Mouse (Mus musculus) midbrain, postnatal 0 days (tissue): Measurements from ENCODE around the gene Ubr4. TPM values are rescaled to one million over a fixed set of nuclear protein-coding genes. Genes with fewer than 3 reads are reported as not detected.

Experiments used
- ATAC-seq: fragments of 200-750 bp; cut with Nextera tagmentation; 2 replicates; pipeline ENCODE4 v1.8.0; 2017; ENCODE audit warnings: moderate number of reproducible peaks, mild to moderate bottlenecking, moderate TSS enrichment, moderate library complexity; ENCODE audit not compliant: low FRiP score
- DNase-seq: peaks from one replicate; pipeline ENCODE4 v3.0.0-alpha.2; 2015; ENCODE audit warnings: low spot score
- H3K27ac ChIP-seq: fragments of 300-500 bp; sonication (generic); 2 replicates; pipeline ENCODE4 v1.5.1; 2014; ENCODE audit warnings: low read depth, mild to moderate bottlenecking, low read length, mixed read lengths
- H3K27me3 ChIP-seq: fragments of 300-500 bp; sonication (generic); 2 replicates; pipeline ENCODE4 v1.6.1; 2014; ENCODE audit warnings: low read length, control low read depth, mixed read lengths; ENCODE audit not compliant: insufficient read depth
- H3K36me3 ChIP-seq: fragments of 300-500 bp; sonication (generic); 2 replicates; pipeline ENCODE4 v1.6.1; 2014; ENCODE audit warnings: low read length, control low read depth, mixed read lengths; ENCODE audit not compliant: insufficient read depth
- H3K4me1 ChIP-seq: fragments of 300-500 bp; sonication (generic); 2 replicates; pipeline ENCODE4 v1.6.1; 2014; ENCODE audit warnings: mild to moderate bottlenecking, control low read depth, antibody characterized with exemption, low read length, mixed read lengths; ENCODE audit not compliant: insufficient read depth
- H3K4me2 ChIP-seq: fragments of 300-500 bp; sonication (generic); 2 replicates; pipeline ENCODE4 v1.6.1; 2014; ENCODE audit warnings: low read depth, mild to moderate bottlenecking, low read length, mixed read lengths; ENCODE audit not compliant: poor library complexity, severe bottlenecking
- H3K4me3 ChIP-seq: fragments of 300-500 bp; sonication (generic); 2 replicates; pipeline ENCODE4 v1.5.1; 2014; ENCODE audit warnings: low read depth, mild to moderate bottlenecking, low read length, moderate library complexity
- H3K9ac ChIP-seq: fragments of 300-500 bp; sonication (generic); replicated peaks from 2 replicates; pipeline ENCODE4 v1.6.1; 2014; ENCODE audit warnings: mild to moderate bottlenecking, low read length, moderate library complexity, mixed read lengths; ENCODE audit not compliant: poor library complexity, severe bottlenecking
- H3K9me3 ChIP-seq: fragments of 300-500 bp; sonication (generic); 2 replicates; pipeline ENCODE4 v1.6.1; 2016; ENCODE audit warnings: low read length, control low read depth
- CTCF ChIP-seq: IDR thresholded peaks from 2 replicates; pipeline ENCODE4 v1.5.1; 2016; ENCODE audit warnings: antibody characterized with exemption, mild to moderate bottlenecking
- WGBS: fragments of 180-500 bp; shearing (Covaris S2); extraction: QIAGEN DNeasy Blood & Tissue Kit; methylation state at CpG from one replicate; pipeline ENCODE4 v1.1.7; 2014; 5-methylcytosine and 5-hydroxymethylcytosine counted together
- polyA plus RNA-seq: library from polyadenylated mRNA; unstranded; fragments of >200 nt; fragmentation: Nextera tagmentation; extraction: Ambion mirVana; gene quantifications from 2 replicates; pipeline ENCODE4 v1.2.1, GENCODE M21; 2015
- total RNA-seq: library from RNA; depleted of rRNA; stranded (reverse); fragments of >200 nt; gene quantifications from 2 replicates; pipeline ENCODE4 v1.2.3, GENCODE M21; 2014

Gene Ubr4
- total and polyA plus RNA-seq, 2 experiments from 2014 or later: 63.6 to 176 TPM

DNA sequence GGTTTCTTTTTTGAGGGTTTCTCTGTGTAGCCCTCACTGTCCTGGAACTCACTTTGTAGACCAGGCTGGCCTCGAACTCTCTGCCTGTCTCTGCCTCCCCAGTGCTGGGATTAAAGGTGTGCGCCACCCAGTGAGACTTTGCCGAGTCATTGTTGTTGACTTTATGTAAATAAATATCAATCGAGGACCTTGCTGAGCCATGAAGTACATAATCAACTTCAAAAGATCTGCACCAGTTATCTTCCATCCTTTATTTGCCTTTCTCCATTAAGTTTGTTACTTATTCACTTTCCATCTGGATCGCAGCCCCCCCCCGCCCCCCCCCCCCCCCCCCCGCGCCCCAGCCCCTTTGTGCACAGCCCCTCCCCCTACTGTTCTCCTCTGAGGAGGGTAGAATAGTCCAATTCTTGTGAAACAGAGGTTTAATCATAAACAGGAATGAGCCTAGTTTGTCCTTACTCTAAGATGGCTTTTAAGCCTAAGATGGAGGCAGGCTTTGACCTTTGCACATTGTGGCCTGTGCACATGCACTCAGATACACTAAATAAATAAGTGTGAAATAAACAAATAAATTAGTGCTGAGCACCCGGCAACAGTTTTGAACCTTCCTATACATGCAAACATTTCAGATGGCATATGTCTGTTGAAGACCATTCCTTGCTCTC, 17.6 kb upstream of the Ubr4 start:
- Histone ChIP-seq H3K9me3 (no peaks in the 10 kb centered on the region), H3K27me3 (peaks cover 5% of the 10 kb centered on the region; the same call in 1 of the 2 replicates), H3K27ac (no peak overlapping the region), H3K9ac (no peak overlapping the region), H3K4me2 (no peak overlapping the region), H3K4me1 (no peaks in the 10 kb centered on the region), H3K4me3 (no peak overlapping the region), H3K36me3 (no peaks in the 10 kb centered on the region)
- ATAC-seq (no peak), DNase-seq (no peak)
- no peak for TF ChIP-seq CTCF
- WGBS: 81% methylated on average over 6 of the region's 9 CpGs

DNA sequence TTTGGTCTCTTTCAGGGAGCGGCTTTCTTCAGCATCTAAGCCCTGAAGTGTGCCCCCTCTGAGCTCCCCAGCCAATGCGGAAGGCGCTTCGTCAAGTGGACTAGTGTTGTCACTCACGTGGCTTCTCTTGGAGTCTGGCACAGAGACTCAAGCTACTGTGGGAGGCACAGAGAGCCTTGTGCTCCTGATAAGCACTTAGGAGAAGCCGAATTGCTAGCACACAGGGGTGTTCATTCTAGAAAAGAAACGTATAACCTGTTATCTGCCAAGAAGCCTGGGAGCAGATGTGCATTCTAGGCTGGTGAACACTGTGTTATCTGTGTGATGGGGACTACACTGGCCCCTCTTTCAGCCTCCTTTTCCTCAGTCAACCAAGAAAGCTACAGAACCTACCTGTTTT, 16.9 kb upstream of the Ubr4 start:
- TF ChIP-seq CTCF: no peak
- Histone ChIP-seq H3K4me2 (no peak overlapping the region), H3K9ac (no peak overlapping the region), H3K27me3 (peaks cover 5% of the 10 kb centered on the region; the same call in 1 of the 2 replicates), H3K4me3 (no peak overlapping the region), H3K4me1 (no peaks in the 10 kb centered on the region), H3K9me3 (no peaks in the 10 kb centered on the region), H3K36me3 (no peaks in the 10 kb centered on the region), H3K27ac (no peak overlapping the region)
- WGBS: 68% methylated on average over 7 of the region's 7 CpGs
- DNase-seq (no peak), ATAC-seq (no peak)

DNA sequence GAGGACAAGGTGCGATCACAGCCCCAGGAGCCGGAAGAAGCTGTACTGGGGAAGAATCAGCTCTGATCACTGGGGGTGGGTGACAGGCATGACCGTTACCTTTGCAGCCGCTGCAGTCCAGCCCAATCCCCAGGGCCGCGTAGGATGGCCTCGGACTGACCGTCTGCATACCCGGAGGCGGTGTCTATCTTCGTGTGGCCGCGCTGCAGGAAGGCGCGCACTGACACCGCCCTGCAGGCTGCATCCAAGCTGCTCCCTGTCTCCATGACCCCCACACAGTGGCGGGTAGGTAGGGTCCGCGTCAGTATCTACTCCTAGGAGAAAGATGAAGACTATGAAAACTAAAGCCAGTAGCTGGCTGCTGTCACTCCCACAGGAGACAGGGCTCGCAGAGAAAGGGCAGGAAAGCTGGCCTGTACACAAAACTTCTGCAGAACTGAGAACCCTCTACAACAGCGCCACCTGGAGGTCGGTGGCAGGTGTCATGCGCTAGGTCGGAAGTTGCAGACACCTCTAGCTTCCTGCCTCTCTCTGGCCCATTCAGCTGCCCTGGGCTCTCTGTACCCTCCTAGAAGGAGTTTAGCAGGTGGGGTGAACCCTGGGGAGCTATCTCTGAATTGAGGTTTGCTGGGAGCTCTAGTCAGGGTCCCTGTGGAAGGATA, 15.5 kb upstream of the Ubr4 start:
- Histone ChIP-seq H3K4me2 (peak overlapping the region; percentile 29; the same call in 1 of the 2 replicates), H3K27ac (no peak overlapping the region), H3K36me3 (no peaks in the 10 kb centered on the region), H3K9ac (no peak overlapping the region), H3K4me3 (no peak overlapping the region), H3K9me3 (no peaks in the 10 kb centered on the region), H3K4me1 (no peaks in the 10 kb centered on the region), H3K27me3 (peaks cover 5% of the 10 kb centered on the region; the same call in 1 of the 2 replicates)
- 26% methylated on average over 24 of the region's 24 CpGs for WGBS
- DNase-seq (peak; percentile 74), ATAC-seq (no peak)
- peak; percentile 82 for TF ChIP-seq CTCF

DNA sequence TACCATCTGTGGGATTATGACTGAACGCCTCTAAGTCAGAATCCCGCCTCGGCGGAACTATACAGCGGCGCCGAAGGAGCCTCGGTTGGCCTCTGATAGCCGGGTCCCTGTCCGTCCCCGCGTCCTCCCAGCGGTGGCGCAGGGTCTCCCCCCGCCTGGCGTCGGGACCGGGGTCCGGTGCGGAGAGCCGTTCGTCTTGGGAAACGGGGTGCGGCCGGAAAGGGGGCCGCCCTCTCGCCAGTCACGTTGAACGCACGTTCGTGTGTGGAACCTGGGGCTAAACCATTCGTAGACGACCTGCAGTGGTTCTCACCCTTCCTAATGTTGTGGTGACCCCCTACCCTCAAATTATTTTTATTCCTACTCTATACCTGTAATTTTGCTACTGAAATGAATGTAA, 14.3 kb upstream of the Ubr4 start:
- TF ChIP-seq CTCF: no peak
- DNase-seq (no peak), ATAC-seq (no peak)
- Histone ChIP-seq H3K4me3 (no peak overlapping the region), H3K4me2 (no peak overlapping the region), H3K36me3 (no peaks in the 10 kb centered on the region), H3K9me3 (no peaks in the 10 kb centered on the region), H3K27ac (no peak overlapping the region), H3K4me1 (no peaks in the 10 kb centered on the region), H3K27me3 (peaks cover 5% of the 10 kb centered on the region; the same call in 1 of the 2 replicates), H3K9ac (no peak overlapping the region)
- WGBS: 59% methylated on average over 33 of the region's 33 CpGs

- DNase-seq (no peak), ATAC-seq (no peak)
- Histone ChIP-seq H3K4me2 (no peak overlapping the region), H3K9me3 (no peaks in the 10 kb centered on the region), H3K9ac (no peak overlapping the region), H3K4me1 (no peaks in the 10 kb centered on the region), H3K27me3 (peaks cover 5% of the 10 kb centered on the region; the same call in 1 of the 2 replicates), H3K27ac (no peak overlapping the region), H3K4me3 (no peak overlapping the region), H3K36me3 (no peaks in the 10 kb centered on the region)
- no peak for TF ChIP-seq CTCF
- 77% methylated on average over 4 of the region's 4 CpGs for WGBS
These were observed 11.6 kb upstream of the Ubr4 start for GRCm38 (mm10) chr4:139340835-139341234.

GRCm38 (mm10) chr4:139341556-139342233, 10.7 kb upstream of the Ubr4 start:
- TF ChIP-seq CTCF: no peak
- H3K27ac ChIP-seq: no peak overlapping the region
- no peaks in the 10 kb centered on the region for H3K9me3 ChIP-seq
- ATAC-seq (no peak), DNase-seq (no peak)
- peaks cover 5% of the 10 kb centered on the region; the same call in 1 of the 2 replicates for H3K27me3 ChIP-seq
- no peak overlapping the region for H3K4me2 ChIP-seq
- no peak overlapping the region for H3K9ac ChIP-seq
- peaks cover under 1% of the 10 kb centered on the region; the same call in 1 of the 2 replicates for H3K36me3 ChIP-seq
- WGBS: 80% methylated on average over 7 of the region's 7 CpGs
- no peaks in the 10 kb centered on the region for H3K4me1 ChIP-seq
- no peak overlapping the region for H3K4me3 ChIP-seq
